Mouse (Mus musculus): ENCODE results near the gene Ptpn9. TPM values are rescaled to one million over a fixed set of nuclear protein-coding genes. Genes with fewer than 3 reads are reported as not detected.
"Not testable (repeated sequence)": the region's sequence is repeated elsewhere in the genome, so short reads cannot be mapped to it uniquely, and the experiment has no call there.

Gene Ptpn9
- 20.0 and 20.7 TPM in 2 replicates for polyA plus RNA-seq (2015; fragmentation: Nextera tagmentation; extraction: Ambion mirVana)

- H3K27ac ChIP-seq: peak within 1 kb of the TSS; percentile 96
These were observed at the start of gene Ptpn9 for GRCm38 (mm10) chr9:56994286-56995197. Gene Ptpn9, plus strand, starts transcription at chr9:56994923.

GRCm38 (mm10) chr9:56947481-56947880 is 47.2 kb upstream of the Ptpn9 start:
- H3K9ac ChIP-seq; H3K9me3 ChIP-seq (replicated peaks); H3K27ac ChIP-seq; H3K4me2 ChIP-seq; ATAC-seq; H3K4me3 ChIP-seq; H3K27me3 ChIP-seq; H3K36me3 ChIP-seq (ENCODE audit: poor library complexity, severe bottlenecking): not testable (repeated sequence)
- peaks cover 14% of the 10 kb centered on the region for H3K4me1 ChIP-seq
- WGBS: 25% methylated on average over 3 of the region's 3 CpGs

More at GRCm38 (mm10) chr9:56994286-56995197, at the start of gene Ptpn9:
- H3K4me1 ChIP-seq: peaks cover 12% of the 10 kb centered on the region
- H3K36me3 ChIP-seq (ENCODE audit: poor library complexity, severe bottlenecking): no peaks in the 10 kb centered on the region
- 2% methylated on average over 61 of the region's 62 CpGs for WGBS
- H3K9ac ChIP-seq: peak within 1 kb of the TSS; percentile 98
- peak; percentile 94 for ATAC-seq
- peak within 1 kb of the TSS; percentile 93 for H3K4me3 ChIP-seq
- H3K27me3 ChIP-seq: no peaks in the 10 kb centered on the region
- H3K4me2 ChIP-seq: peak within 1 kb of the TSS; percentile 72
- H3K9me3 ChIP-seq (replicated peaks): no peaks in the 10 kb centered on the region

- not testable (repeated sequence) for H3K36me3 ChIP-seq (ENCODE audit: poor library complexity, severe bottlenecking); ATAC-seq; H3K4me3 ChIP-seq; H3K27ac ChIP-seq; H3K4me2 ChIP-seq; H3K27me3 ChIP-seq; H3K9ac ChIP-seq; H3K9me3 ChIP-seq (replicated peaks)
- 94% methylated on average over 5 of the region's 5 CpGs for WGBS
- H3K4me1 ChIP-seq: peaks cover 14% of the 10 kb centered on the region
These were observed 46.0 kb upstream of the Ptpn9 start for GRCm38 (mm10) chr9:56948699-56949098.

GRCm38 (mm10) chr9:56949767-56950166 is 45.0 kb upstream of the Ptpn9 start:
- no peaks in the 10 kb centered on the region for H3K27me3 ChIP-seq
- WGBS: 41% methylated on average over 13 of the region's 13 CpGs
- no peaks in the 10 kb centered on the region for H3K9me3 ChIP-seq (replicated peaks)
- ATAC-seq: no peak
- H3K36me3 ChIP-seq (ENCODE audit: poor library complexity, severe bottlenecking): no peaks in the 10 kb centered on the region
- H3K27ac ChIP-seq: peak overlapping the region; percentile 52; the same call in 1 of the 2 replicates
- peak overlapping the region; percentile 54 for H3K9ac ChIP-seq
- H3K4me1 ChIP-seq: peaks cover 14% of the 10 kb centered on the region
- peak overlapping the region; percentile 53 for H3K4me3 ChIP-seq
- H3K4me2 ChIP-seq: peak overlapping the region; percentile 89

- Histone ChIP-seq H3K36me3 (ENCODE audit: poor library complexity, severe bottlenecking) (0 out of 2 replicates have a peak, but pooled peaks cover 2% of the 10 kb centered on the region), H3K9ac (peak within 1 kb of the TSS; percentile 80), H3K4me1 (peaks cover 14% of the 10 kb centered on the region), H3K4me3 (peak within 1 kb of the TSS; percentile 53), H3K27me3 (no peaks in the 10 kb centered on the region), H3K9me3 (replicated peaks) (no peaks in the 10 kb centered on the region), H3K4me2 (peak within 1 kb of the TSS; percentile 89), H3K27ac (peak within 1 kb of the TSS; percentile 85)
- ATAC-seq: peak; percentile 100
- WGBS: under 1% methylated on average over 50 of the region's 50 CpGs
These were observed 44.0 kb upstream of the Ptpn9 start, which contains the start of gene Snupn for GRCm38 (mm10) chr9:56950414-56951400. Gene Snupn, plus strand, starts transcription at chr9:56950878.

- Histone ChIP-seq H3K27me3 (no peaks in the 10 kb centered on the region), H3K9me3 (replicated peaks) (no peaks in the 10 kb centered on the region), H3K9ac (no peak overlapping the region), H3K27ac (no peak overlapping the region), H3K36me3 (ENCODE audit: poor library complexity, severe bottlenecking) (0 out of 2 replicates have a peak, but pooled peaks cover 5% of the 10 kb centered on the region), H3K4me2 (no peak overlapping the region), H3K4me3 (no peak overlapping the region), H3K4me1 (peaks cover 14% of the 10 kb centered on the region)
- 97% methylated on average over 1 of the region's 1 CpGs for WGBS
- no peak for ATAC-seq
These were observed 41.2 kb upstream of the Ptpn9 start for GRCm38 (mm10) chr9:56953562-56953961.

GRCm38 (mm10) chr9:56956966-56957675 is 37.6 kb upstream of the Ptpn9 start:
- H3K36me3 ChIP-seq (ENCODE audit: poor library complexity, severe bottlenecking): peaks cover 17% of the 10 kb centered on the region
- H3K27me3 ChIP-seq: no peaks in the 10 kb centered on the region
- no peak overlapping the region for H3K4me2 ChIP-seq
- no peak overlapping the region for H3K27ac ChIP-seq
- no peak overlapping the region for H3K9ac ChIP-seq
- H3K4me3 ChIP-seq: no peak overlapping the region
- H3K9me3 ChIP-seq (replicated peaks): no peaks in the 10 kb centered on the region
- ATAC-seq: no peak
- no peaks in the 10 kb centered on the region for H3K4me1 ChIP-seq
- 90% methylated on average over 7 of the region's 7 CpGs for WGBS

GRCm38 (mm10) chr9:56958689-56959088 is 36.0 kb upstream of the Ptpn9 start:
- H3K9ac ChIP-seq: no peak overlapping the region
- 92% methylated on average over 2 of the region's 2 CpGs for WGBS
- H3K4me3 ChIP-seq: no peak overlapping the region
- ATAC-seq: no peak
- H3K9me3 ChIP-seq (replicated peaks): no peaks in the 10 kb centered on the region
- no peak overlapping the region for H3K27ac ChIP-seq
- peaks cover 31% of the 10 kb centered on the region for H3K36me3 ChIP-seq (ENCODE audit: poor library complexity, severe bottlenecking)
- H3K4me2 ChIP-seq: no peak overlapping the region
- no peaks in the 10 kb centered on the region for H3K27me3 ChIP-seq
- H3K4me1 ChIP-seq: no peaks in the 10 kb centered on the region

GRCm38 (mm10) chr9:56961591-56961990 is 33.1 kb upstream of the Ptpn9 start:
- H3K36me3 ChIP-seq (ENCODE audit: poor library complexity, severe bottlenecking): peaks cover 43% of the 10 kb centered on the region
- WGBS: 95% methylated on average over 3 of the region's 3 CpGs
- no peaks in the 10 kb centered on the region for H3K4me1 ChIP-seq

GRCm38 (mm10) chr9:56970158-56970557 is 24.6 kb upstream of the Ptpn9 start:
- Histone ChIP-seq H3K36me3 (ENCODE audit: poor library complexity, severe bottlenecking) (peaks cover 38% of the 10 kb centered on the region), H3K4me2 (no peak overlapping the region), H3K27ac (no peak overlapping the region), H3K27me3 (no peaks in the 10 kb centered on the region), H3K9me3 (replicated peaks) (no peaks in the 10 kb centered on the region), H3K9ac (no peak overlapping the region), H3K4me3 (no peak overlapping the region), H3K4me1 (no peaks in the 10 kb centered on the region)
- WGBS: 83% methylated on average over 2 of the region's 2 CpGs
- ATAC-seq: no peak

More at GRCm38 (mm10) chr9:56961591-56961990, 33.1 kb upstream of the Ptpn9 start:
- H3K4me2 ChIP-seq: no peak overlapping the region
- H3K9ac ChIP-seq: no peak overlapping the region
- H3K9me3 ChIP-seq (replicated peaks): no peaks in the 10 kb centered on the region
- no peak overlapping the region for H3K4me3 ChIP-seq
- no peak overlapping the region for H3K27ac ChIP-seq
- no peak for ATAC-seq
- H3K27me3 ChIP-seq: no peaks in the 10 kb centered on the region

GRCm38 (mm10) chr9:56973960-56974524 is 20.7 kb upstream of the Ptpn9 start:
- Histone ChIP-seq H3K9me3 (replicated peaks) (no peaks in the 10 kb centered on the region), H3K4me2 (no peak overlapping the region), H3K27ac (no peak overlapping the region), H3K27me3 (no peaks in the 10 kb centered on the region), H3K36me3 (ENCODE audit: poor library complexity, severe bottlenecking) (peaks cover 31% of the 10 kb centered on the region), H3K4me1 (no peaks in the 10 kb centered on the region), H3K9ac (no peak overlapping the region), H3K4me3 (no peak overlapping the region)
- no peak for ATAC-seq
- WGBS: 87% methylated on average over 8 of the region's 8 CpGs
